Mouse (Mus musculus) E14TG2a.4 (cell line): ENCODE results near the gene Atp6v0a4.

Source experiments
- CTCF ChIP-seq: conservative IDR thresholded peaks from 2 replicates; pipeline ENCODE4 v1.5.1; 2014; ENCODE audit warnings: low read length
- NANOG ChIP-seq: IDR thresholded peaks from 2 replicates; pipeline ENCODE4 v1.6.1; 2014; ENCODE audit warnings: borderline replicate concordance, low read length, mixed read lengths
- POU5F1 ChIP-seq: IDR thresholded peaks from 2 replicates; pipeline ENCODE4 v1.6.1; 2014; ENCODE audit warnings: low read length, borderline replicate concordance

DNA sequence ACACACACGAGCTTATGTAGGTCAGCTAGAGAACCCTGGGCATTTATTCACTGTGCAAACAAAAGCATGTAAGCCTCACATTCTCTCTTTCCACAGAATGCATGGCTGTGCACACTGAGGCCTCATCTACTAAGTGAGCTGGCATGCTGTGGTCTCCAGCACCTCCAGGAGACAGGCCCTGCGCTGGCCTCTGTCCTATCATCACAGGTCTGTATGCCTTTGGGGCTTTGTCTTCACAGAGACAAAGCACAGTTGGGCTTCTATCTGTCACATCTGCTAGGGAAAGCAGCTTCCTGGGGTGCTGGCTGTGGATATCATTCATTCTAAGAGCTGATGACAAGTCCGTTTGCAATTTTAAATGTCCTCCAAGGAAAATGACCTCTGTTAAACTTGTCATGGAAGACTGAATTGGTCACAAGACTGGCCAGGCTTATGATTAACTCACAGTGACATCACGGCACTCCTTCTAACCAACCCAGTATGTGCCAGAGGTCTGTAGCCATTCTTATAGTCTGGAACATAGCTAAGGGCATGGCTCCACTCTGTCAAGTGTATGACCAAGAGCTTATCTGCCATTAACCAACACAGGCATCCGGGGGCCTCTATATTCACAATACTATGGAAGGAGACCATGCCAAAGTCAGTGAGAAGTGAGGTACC lies 52.1 kb downstream of the Atp6v0a4 start:
- TF ChIP-seq CTCF (no peak), NANOG (no peak), POU5F1 (no peak)
